Mouse (Mus musculus): Measurements from ENCODE around the gene Hist2h3c2.
A peak's percentile ranks its signal among the peaks of the same experiment; 100 is the strongest.
"Not testable (repeated sequence)": the region's sequence is repeated elsewhere in the genome, so short reads cannot be mapped to it uniquely, and the experiment has no call there.

The Hist2h3c2 gene

GRCm38 (mm10) chr3:96235836-96236235 lies 3.1 kb downstream of the Hist2h3c2 start:
- DNase-seq (ENCODE audit: low spot score) = no peak

GRCm38 (mm10) chr3:96234914-96235313 lies 4.0 kb downstream of the Hist2h3c2 start:
- DNase-seq (ENCODE audit: low spot score) = peak; percentile 27

- DNase-seq (ENCODE audit: low spot score) = no peak
These were observed 7.2 kb downstream of the Hist2h3c2 start for GRCm38 (mm10) chr3:96231758-96232120.

GRCm38 (mm10) chr3:96230910-96231757 lies 7.8 kb downstream of the Hist2h3c2 start:
- DNase-seq (ENCODE audit: low spot score) = no peak

DNA sequence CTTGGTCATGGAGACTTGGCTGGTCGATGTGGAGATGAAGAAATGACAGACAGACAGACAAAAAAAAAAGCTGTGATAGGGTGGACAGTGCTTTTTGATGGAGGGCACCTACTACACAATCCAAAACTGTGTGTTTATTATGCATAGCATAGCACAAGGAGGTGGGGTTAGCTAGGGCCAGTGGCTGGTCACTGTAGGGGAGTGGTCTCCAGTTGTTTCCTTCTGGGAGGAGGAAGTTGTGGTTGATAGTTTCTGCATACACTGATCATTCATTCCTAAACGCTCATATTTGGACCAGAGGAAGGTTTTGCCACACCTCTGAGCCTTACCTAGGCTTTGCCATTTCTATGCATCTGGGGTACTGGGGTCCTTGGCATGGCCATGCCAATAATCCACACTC lies 8.5 kb downstream of the Hist2h3c2 start:
- DNase-seq (ENCODE audit: low spot score) = no peak

- DNase-seq (ENCODE audit: low spot score) = no peak
These were observed 10.1 kb downstream of the Hist2h3c2 start for GRCm38 (mm10) chr3:96228828-96229227.

DNA sequence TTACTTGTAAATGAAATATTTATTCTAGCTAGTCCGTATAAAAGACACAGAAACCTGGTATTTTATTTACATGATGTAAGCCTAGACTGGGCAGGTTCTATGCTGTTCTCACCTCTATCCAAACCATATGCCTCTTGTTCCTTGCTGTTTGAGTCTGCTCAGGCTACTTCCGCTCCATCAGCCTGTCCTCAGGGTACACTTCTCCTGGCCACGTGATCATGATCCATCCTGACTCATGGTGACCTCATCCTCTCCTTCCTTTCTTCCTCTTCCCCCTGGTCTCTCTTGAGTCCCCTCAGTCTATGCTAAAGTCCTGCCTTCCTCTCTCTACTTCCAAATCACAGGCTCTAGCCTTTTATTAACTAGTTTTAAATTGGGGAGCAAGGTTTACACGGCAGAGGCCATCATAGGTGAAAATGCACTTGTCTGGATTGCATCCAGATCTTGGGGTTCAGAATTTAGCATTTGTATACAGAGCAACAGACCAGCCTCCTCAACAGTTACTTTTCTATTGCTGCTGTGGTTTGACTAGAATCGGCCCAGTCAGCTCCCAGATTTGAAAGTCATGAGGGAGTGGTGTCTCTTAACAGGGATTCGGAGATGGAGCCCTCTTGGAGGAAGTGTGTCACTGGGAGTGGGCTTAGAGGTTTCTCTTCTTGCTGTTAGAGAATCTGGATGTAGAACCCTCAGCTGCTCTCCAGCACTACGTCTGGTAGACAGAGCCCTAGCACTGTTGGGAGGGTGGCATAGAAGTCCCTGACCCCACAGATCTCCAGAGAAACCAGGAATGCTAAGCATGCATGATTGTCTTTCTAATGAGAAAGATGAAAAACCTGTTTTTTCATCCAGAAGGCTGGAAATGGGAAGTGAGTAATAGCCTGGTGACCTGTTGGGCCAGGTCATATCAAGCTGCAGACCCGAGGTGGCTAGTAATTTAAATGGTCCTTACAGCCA lies 12.0 kb downstream of the Hist2h3c2 start:
- no peak for DNase-seq (ENCODE audit: low spot score)

DNA sequence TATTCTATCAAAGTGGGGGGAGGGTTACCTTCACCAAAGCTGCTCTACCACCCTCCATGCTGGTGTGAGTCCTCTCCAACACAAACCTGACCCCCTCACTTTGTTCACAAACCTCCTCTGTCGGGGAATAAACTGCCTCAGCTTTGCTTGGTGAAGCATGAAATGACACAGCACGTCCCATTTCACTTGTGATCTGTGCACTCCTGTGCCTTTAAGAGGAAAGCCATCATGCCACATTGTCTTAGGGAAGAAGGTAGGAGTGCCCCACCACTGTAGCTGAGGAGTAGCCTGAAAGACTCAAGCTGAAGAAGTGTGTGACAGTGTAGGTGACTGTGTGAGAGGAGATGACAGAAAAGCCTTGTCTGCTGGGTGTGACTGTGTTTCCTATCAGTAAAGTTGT lies 13.5 kb downstream of the Hist2h3c2 start:
- DNase-seq (ENCODE audit: low spot score) = no peak

DNA sequence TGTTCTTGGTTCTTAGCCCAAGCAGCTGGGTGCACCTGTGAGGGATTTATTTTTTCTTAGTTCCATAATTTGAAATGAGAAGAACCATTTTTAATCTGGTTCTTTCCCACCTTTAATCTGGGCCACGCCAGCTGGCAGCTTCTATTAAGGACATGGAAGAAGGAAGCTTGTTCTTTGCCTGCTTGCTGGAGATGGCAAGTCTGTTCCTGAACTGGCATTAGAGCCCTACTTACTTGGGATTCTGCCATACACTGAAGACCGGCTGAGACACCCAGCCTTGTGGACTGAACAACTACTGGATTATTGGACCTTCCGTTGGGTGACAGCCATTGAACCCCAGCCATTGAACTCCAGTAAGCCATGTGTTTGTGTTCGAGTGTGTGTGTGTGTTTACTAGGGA lies 16.2 kb downstream of the Hist2h3c2 start:
- DNase-seq (ENCODE audit: low spot score) = no peak

- no peak for DNase-seq (ENCODE audit: low spot score)
These were observed 17.3 kb downstream of the Hist2h3c2 start for GRCm38 (mm10) chr3:96221640-96222038.

DNA sequence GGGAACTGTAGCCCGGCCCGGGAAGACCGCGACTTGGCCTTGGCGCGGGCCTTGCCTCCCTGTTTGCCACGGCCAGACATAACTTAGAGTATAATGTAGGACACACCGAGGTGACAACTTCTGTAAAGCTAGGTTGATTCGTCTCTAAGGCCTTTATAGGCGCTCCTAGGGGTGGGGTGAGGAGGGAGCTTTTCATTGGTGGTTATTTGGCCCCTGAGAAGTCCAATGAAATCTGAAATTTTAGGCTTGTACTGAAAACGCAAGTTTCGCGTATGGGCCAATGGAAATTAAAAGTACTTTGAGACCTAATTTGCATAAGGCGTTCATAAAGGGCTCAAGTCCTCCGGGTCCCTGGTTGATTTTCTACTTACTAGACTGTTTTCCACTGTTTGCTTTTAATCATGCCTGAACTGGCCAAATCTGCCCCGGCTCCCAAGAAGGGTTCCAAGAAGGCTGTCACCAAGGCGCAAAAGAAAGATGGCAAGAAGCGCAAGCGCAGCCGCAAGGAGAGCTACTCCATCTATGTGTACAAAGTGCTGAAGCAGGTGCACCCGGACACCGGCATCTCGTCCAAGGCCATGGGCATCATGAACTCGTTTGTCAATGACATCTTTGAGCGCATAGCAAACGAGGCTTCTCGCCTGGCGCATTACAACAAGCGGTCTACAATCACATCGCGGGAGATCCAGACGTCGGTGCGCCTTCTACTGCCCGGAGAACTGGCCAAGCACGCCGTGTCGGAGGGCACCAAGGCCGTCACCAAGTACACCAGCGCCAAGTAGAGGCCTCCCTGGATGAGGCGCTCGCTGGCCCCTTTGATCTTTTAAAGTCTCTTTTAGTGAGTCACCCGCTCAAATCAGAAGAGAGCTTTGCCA lies 17.9 kb downstream of the Hist2h3c2 start, which contains the start of the genes Hist2h2ac and Hist2h2be:
TSS of gene Hist2h2ac (minus strand) at position 116 of the 875 bp plus-strand sequence.
TSS of gene Hist2h2be (plus strand) at position 355 of the 875 bp plus-strand sequence.
- DNase-seq (ENCODE audit: low spot score) = peak; percentile 85

GRCm38 (mm10) chr3:96220131-96220764 lies 18.7 kb downstream of the Hist2h3c2 start:
- DNase-seq (ENCODE audit: low spot score) = not testable (repeated sequence)

- peak; percentile 80 for DNase-seq (ENCODE audit: low spot score)
These were observed 19.2 kb downstream of the Hist2h3c2 start, which contains the start of the genes Bola1 and Hist2h2ab for GRCm38 (mm10) chr3:96219661-96220130. Gene Bola1, minus strand, starts transcription at chr3:96219709. Gene Hist2h2ab, plus strand, starts transcription at chr3:96219865.

DNA sequence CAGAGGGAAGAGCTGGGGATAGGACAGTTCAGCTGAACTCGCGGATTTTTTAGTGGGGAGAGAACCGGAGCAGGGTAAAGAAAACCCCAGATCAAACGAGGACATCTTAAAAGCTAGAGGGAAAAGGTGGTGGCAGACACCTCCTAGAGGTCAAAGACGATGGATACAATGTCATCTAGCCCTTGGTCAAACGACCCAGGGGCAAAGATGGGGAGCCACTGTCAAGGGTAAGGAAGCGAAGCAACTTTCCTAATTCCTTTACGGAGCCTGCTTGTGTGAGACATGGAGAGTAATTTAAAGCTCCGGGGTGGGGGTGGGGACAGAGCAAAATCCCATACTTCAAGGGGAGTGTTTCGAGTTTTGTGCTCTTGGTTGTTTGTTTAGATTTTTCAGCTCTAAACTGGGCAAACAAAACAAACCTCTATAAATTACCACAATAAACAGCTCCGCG lies 19.7 kb downstream of the Hist2h3c2 start:
- DNase-seq (ENCODE audit: low spot score) = peak; percentile 54

DNA sequence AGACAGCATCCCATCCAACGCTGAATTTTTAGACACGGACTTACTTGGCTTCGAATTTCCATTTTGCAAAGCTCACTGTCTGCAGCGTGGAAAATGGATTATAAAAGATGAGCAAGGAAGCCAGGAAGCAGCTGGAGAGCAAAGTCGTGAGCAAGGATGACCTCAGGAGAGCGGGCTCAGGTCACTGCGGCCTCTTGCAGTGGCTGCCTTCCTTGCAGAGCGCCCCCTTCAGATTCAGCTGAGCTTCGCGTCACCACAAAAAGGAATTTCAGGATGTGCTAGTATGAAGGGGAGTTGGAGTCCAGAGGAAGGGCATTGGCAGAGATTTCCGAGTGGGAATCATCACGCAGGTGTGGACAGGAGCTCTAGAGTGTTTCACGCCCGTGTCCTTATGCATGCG lies 29.7 kb downstream of the Hist2h3c2 start:
- DNase-seq (ENCODE audit: low spot score) = no peak

GRCm38 (mm10) chr3:96207819-96208218 lies 31.1 kb downstream of the Hist2h3c2 start:
- DNase-seq (ENCODE audit: low spot score) = no peak

DNA sequence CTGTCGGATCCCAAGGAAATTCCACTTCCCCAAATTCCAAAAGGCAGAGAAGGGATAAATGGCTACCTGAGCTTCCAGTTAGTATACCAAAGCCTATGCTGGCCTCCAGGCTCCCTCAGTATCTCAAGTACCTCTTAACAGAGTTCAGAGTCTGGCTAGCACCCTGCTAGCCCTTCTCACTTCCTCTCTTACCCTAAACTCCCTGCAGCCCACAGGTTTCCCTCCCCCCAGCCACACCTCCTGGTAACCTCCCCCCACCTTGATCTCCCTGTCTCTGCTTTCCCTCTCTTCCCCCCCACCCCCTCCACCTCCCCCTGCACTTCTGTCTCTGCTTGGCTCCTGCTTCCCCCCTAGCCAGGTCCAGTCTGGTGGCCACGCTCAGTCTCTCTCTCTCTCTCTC lies 39.2 kb downstream of the Hist2h3c2 start:
- DNase-seq (ENCODE audit: low spot score) = no peak

- DNase-seq (ENCODE audit: low spot score) = not testable (repeated sequence)
These were observed 40.2 kb downstream of the Hist2h3c2 start for GRCm38 (mm10) chr3:96198601-96199251.

DNA sequence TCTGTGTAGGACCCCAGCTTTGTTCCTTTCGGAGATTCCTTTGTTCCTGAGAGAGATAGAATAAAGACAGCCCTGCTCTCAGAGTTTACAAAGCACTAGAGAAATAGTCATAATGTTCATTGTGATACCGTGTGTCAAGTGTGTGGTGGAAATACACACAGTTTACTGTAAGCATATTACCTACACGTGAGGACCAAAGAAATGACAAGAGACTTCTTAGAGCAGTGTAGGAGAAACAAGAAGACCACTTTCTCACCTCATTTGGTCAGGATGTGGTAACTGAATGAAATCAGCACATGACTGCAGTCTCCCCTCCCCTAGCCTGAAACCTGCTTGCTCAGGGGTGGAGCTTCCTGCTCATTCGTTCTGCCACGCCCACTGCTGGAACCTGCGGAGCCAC lies 40.7 kb downstream of the Hist2h3c2 start:
- peak; percentile 85 for DNase-seq (ENCODE audit: low spot score)

- DNase-seq (ENCODE audit: low spot score) = peak; percentile 92
These were observed 41.7 kb downstream of the Hist2h3c2 start for GRCm38 (mm10) chr3:96197129-96197749.
